Mouse (Mus musculus) mesoderm, embryonic 11.5 days (tissue): ENCODE results near the gene Rbm14.

Experiments
- DNase-seq: peaks from one replicate; pipeline ENCODE4 v3.0.0-alpha.2; 2012; ENCODE audit warnings: low read depth, low spot score

The Rbm14 gene

DNA sequence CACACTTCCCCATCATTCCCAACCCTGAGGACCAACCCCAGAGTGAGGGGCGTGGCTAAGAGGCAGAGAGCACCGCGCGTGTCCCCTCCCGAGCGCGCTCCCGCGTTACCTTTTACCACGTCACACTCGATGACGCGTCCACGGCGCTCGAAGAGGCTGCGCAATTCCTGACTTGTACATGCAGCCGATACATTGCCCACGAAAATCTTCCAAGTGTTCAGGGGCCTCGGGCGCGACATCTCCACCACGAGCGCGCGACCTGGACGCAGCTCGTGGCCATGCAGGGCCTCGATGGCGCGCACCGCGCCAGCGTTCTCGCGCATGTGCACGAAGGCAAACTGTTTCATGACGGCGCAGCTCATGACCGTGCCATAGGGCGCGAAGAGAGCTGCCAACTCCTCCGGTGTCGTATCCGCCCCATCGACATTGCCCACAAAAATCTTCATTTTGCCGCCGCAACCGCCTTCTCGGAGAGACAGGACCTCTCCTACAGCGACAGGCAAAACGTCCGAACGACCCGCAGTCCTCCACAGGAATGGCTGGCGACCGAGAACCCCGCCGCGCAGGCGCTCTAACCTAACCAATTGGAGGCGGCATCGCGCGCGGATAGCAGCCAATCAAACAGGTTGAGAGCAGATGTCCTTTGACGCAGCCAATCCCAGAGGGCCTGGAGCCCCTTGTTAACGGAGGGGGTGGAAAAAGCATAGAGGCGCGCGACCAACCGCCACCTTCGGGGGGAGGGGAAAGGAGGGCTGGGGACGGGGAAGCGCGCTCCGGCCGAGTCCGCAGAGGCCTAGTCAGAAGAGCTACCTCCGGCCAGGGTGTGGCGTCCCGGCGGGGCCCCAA lies at the start of gene Rbm14, which contains the start of gene Gm21992:
Gene Rbm14 (minus strand): TSS at position 572 of the 846 bp plus-strand sequence.
Gene Gm21992 (minus strand): TSS at position 550 of the 846 bp plus-strand sequence.
- peak; percentile 99 for DNase-seq

DNA sequence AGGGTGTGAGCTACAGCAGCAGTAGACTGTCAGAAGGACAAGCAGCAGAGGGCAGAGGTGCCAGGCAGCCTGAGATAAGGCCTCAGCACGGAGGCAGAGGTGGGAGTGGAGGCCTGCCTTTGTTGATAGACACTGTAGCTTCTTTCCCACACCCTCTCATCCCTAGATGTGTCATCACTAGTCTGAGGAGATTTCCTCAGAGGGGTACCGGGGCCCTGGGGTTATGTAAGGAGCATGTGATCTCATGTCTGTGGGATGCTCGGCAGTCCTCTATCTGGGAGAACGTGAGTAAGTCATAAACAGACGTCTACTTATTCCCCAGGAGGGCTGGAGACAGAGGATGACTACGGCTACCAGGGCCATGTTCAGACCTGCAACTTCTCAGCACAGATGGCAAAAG lies 47.6 kb upstream of the Rbm14 start:
- no peak for DNase-seq

DNA sequence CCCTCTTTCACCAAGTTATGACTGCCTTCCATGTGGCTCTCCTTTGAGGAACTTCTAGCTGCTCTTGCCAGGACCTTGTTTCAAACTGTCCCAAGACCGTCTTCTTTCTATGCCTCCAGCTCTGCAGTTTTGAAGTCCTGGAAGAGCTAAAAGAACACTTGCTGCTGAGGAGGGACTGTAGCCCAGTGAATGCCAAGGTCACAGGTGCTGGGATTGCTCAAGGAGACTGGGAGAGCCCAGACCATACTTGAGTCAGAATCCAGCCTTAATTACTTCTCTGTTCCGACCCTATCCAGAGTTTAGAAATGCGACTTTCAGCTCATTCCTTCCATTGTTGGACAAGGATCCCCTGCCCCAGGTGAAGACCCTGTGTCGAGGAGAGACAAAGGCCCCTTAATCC lies 44.5 kb upstream of the Rbm14 start:
- no peak for DNase-seq

DNA sequence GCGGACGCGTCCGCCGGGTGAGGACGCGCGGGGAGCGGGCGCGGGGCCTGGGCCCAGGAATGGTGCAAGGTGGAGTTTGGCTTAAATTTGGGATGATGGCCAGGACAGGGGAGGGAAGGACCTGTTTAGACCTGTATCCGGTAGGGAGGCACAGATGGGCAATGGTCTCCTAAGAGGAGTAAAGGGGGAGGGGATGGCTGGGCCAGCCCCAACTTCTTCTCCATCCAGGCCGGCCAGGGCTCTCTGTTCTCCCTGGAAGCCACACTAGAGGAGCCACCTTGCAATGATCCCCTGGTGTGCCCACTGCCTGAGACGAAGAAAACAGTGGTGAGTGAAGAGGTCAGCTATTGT lies 44.0 kb upstream of the Rbm14 start:
- DNase-seq = no peak

DNA sequence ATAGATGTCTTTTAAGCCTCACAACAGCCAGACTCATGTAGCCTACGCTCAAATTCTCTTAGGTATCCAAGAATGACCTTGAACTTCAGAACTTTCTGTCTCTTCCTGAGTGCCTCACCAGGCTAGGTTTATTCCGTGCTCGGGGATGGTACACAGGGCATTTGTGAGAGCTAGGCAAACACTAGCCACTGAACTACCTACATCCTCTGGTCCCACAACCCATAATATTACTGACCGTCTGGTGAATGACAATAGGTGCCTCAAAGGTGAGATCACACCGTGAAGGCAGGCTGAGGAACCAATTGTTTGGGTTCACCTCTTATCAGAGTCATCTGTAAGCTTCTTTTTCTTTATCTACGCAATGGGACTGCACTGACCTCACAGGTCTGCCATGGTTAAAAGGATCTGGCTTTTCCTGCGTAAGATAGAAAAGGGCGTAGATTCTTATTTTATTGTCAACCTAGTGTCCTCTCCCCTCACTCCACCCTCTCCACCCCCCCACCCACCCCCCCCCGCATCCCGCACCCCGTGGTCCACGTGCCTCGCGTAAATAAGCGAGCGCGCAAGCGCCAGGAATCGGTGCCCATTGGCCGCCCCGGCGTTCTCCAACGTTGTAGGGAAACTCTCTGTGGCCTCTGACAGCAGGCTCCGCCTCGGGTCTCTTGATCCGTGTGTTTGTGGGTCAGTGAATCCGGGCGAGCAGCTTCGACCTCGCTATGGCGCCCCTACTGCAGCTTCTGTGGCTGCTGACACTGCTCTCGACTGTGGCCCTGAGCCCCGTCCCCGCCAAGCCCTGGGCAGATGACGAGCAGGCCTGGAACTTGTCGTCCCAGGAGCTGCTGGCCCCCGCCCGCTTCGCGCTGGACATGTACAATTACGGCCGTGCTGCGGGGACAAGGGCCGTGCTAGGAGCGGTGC lies 43.4 kb upstream of the Rbm14 start, which contains the start of gene Ctsf:
Gene Ctsf (plus strand): TSS at position 579 of the 918 bp plus-strand sequence.
- DNase-seq = peak; percentile 88

DNA sequence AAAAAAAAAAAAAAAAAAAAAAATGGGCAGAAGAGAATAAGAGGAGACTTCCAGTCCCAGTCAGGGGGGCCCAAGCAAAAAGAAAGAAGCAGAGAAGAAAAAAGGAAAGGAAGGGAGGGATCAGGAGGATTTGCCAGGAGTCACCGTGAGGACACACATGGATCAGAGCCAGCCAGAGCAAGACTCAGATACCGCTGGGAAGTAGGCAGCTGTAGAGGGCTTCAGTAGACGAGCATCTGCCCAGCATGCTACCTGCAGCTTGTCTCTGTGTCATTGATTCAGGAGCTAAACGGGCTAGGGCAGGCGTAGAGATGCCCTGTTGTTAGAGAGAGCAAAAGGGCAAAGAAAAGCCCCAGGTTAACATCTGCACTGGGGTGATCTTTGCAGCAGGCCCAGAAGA lies 38.8 kb upstream of the Rbm14 start:
- no peak for DNase-seq

DNA sequence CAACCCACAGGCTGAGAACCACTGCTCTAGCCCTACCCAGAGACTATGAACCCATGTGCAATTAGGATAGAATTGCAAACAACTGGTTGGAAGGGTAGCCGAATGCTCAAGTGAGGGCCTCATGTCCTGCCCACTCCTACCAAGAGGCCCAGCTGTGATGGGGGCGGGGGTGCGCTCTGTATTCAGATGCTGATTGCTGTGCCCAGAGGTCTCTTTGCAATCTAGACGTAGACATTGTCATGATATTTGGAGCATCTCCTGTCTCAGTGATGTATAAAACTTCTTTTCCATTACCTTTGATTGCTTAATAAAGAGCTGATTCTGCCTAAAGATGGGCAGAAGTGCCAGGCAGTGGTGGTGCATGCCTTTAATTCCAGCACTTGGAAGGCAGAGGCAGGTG lies 38.4 kb upstream of the Rbm14 start:
- no peak for DNase-seq

DNA sequence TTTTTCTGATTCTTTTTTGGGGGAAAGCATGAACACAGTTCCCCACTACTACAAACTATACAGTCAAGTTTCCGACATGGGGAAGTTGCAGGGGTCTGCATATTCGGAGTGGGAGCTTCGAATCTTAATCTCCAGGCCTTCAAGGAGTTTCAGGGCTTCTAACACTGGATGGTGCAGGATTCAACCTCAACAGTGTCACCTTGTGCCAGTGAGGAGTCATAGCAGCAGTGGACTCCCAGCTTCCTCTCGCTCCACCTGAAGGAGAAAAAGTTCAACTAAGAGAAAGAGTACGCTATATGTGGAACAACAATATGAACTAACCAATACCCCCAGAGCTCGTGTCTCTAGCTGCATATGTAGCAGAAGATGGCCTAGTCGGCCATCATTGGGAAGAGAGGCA lies 36.1 kb upstream of the Rbm14 start:
- DNase-seq = peak; percentile 29

DNA sequence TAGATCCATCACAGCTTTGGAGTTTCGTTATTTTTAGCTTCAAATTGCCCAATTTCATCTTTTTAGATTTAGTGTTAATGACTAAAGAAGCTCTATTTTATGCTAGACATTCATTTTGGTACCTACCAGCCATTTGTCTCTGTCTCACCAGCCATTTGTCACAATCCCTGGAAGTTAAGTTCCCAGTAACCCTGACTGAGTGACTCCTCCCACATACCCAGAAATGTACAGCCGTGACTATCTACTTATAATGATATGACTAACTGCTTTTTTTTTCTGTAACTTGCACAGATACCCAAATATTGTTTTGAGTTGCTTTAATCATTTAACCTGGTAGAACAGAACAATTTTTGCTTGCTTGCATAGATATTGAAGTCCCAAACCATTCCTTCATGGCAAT lies 34.4 kb upstream of the Rbm14 start:
- no peak for DNase-seq

DNA sequence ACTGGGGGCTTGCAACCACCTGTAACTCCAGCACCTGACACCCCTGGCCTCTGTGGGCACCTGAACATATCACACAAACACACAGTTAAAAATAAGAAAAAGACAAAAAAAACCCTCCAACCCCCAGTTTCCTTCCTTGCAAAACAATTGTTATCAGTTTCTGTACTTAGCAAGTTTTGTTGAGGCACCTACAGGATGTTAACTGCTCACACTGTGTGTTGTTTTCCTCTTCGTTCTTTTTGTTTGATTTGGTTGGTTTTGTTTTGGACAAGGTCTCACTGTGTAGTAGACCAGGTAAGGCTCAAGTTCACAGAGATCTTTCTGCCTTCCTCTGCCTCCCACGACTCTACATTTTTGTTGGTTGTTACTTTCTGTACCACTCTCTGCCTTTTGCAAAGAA lies 31.2 kb upstream of the Rbm14 start:
- no peak for DNase-seq

DNA sequence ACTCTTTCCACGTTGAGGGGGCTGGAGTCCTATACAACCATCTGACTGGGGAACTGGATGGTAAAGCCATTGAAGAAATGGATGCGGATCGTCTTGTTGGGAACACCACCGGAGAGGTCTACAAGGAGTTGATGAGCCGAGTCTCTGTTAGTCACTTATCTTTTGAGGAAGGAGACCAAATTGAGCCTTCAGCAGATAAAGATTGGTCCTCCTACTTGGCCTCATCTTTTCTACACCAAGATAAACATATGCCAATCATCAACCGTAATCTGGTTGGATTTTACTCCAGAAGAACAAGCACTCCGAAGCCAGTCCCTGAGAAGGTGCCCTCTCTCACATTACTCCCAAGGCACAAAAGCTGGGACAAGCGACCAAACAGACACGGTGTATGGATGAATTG lies 29.4 kb upstream of the Rbm14 start:
- no peak for DNase-seq

DNA sequence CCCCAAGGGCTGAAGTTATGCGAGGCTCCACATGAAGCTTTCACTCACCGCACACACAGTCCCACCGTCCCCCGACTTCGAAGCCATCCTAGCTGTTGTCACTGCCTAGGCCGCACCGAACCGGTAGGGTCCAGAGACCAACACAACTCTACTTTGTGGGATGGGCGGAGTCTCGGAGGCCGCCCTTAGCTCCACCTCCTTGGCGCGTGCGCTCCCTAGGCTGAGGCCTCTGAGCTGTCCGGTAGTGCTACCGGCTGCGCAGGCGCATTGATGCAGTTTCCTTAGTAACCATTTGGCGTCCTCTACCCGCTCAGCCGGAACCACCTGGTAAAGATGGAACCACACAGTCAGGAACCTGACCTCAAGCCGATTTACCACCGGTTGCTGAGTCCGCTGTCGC lies 27.7 kb upstream of the Rbm14 start, which contains the start of the genes Ccs and Ccdc87:
Gene Ccs (minus strand): TSS at position 184 of the 400 bp plus-strand sequence.
Gene Ccdc87 (plus strand): TSS at position 218 of the 400 bp plus-strand sequence.
- DNase-seq = peak; percentile 96

DNA sequence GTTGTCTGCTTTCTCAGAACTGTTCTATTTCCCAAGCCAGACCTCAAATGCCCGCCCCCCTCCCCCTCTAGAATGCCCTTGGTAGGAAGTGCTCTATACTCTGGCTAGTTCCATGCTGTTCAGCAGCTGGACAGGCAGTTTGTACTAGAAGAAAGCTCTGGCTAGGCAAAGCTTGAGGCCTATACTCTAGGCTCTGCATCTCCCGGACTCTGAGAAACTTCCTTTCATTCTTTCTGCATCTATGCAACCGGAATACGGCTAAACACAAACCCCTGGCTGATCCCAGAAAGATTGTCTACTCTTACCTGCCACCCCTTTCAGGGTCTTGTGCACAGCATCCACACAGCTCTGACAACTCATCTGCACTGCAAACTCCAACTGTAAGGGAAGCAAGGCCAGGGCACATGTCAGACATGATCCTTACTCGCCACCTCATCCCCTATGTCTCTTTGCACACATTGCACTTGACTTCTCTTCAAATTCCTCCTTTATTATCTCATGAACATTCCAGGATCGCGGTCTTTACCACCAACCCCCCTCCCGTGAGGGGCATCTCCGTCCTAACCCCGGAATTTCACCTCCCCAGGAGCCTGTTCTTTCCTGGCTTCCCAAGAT lies 27.2 kb upstream of the Rbm14 start:
- DNase-seq = no peak

DNA sequence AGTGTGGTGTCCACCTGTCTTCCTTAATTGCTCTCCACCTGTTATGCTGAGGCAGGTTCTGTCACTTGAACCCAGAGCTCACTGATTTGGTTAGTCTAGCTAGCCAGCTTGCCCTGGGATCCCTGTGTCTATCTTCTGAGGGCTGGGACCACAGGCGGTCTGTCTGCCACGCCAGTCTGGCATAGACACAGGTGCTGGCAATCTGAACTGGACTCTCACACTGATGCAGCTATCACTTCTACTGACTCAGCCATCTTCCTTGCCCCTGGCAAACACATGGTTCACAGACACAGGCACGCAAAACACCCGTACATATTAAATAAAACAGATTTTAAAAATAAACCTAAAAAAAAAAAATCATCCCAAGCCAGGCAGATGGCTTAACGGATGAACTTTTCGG lies 25.6 kb upstream of the Rbm14 start:
- DNase-seq = no peak

DNA sequence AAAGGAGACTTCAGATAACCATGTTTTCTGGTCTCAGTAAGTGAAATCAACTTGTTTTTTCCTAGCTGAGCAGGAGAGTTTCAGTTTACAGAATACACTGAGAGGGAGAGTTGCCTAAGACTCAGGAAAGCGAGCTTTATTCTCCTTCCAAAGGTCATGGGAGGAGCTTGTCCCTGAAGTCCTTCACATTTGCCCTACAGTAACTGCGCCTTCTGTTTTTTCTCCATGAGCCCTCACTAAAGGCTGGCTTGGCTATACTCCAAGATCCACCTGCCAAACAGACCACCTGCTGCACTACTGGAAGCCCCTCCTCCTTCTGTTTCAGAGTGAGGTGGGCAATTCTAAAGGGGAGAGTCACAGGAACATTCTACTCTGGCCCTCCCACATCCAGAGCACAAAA lies 24.7 kb upstream of the Rbm14 start:
- no peak for DNase-seq

DNA sequence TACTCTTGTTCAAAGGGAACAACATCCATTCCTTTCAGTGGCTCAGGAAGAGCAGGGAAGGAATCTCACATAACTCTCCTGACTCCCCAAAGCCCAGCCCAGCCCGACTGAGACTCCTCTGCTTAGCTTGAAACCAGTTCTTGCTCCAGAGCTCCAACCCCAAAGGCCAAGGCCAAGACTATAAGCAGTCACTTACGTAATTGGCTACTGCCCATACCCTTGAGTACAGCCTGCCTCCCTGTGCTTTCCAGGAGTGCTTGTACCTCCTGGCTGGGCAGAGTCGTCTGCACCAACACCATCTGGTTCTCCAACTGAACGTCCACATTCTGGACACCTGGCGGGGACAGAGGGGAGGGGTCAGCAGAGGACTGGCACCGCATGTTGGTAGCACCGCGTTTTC lies 22.5 kb upstream of the Rbm14 start:
- no peak for DNase-seq

DNA sequence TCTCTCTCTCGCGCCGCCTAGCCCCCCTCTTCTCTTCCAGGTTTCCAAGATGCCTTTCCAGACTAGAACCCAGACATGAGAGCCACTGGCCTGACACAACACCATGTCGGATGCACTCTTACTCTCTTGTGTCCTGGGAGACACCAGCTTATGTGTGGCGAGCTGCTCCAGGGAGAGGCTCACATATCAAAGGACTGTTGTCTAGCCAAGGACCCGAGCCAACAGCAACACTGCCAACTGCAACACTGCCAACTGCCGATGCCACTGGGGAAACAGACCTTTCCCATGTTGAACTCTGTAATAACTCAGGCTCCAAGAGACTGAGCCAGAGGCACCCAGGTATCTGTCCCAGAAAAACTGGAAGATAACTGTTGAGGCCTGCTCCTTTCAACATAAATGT lies 17.7 kb upstream of the Rbm14 start:
- DNase-seq = no peak

DNA sequence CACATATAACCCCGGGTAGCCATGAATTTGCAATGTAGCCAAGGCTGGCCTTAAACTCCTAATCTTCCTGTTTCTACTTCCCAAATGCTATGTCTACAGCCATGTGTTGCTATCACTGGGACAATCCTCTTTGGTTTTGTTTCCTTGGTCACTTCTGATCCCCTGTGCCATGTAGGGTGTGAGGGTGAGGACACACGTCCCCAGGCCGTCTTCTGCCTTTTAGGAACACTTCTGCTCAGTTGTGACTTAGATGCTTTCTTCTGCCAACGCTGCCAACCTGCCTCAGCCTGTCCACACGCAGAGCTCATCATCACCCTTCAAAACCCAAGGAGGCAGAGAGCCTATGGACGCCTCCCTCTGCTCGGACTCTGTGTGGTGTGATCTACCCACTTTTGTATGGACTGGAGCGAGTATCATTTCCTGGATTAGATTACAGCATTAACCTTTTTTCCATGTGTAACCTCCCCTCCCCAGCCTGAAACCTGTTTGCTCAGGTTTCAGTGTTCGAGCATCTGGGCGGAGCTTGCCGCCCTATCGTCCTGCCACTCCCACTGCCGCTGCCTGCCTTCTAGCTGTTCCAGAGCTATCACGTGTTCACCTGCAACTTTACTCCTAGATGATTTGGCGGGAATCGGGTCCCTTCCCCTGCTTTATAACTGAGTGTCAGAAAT lies 17.1 kb upstream of the Rbm14 start:
- no peak for DNase-seq

DNA sequence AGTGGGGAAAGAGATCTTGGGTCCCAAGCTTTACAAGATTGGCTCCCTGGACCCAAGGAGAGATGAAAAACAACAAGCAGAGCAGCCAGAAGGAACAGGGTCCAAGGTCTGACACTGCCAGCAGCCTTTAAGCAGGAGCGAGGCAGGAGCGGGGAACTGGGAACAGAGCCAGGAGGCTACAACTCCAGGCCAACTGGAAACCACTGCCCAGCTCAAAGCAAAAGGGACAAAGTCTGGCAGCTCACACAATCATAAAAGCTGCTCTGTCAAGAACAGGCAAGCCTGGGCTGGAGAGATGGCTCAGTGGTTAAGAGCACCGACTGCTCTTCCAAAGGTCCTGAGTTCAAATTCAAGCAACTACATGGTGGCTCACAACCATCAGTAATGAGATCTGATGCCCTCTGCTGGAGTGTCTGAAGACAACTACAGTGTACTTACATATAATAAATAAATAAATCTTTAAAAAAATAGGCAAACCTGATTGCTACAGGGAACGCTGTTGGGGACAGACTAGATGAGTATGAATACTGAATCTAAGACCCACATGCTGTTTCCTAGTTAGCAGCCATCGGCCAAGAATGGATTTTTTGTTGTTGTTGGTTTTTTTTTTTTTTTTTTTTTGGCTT lies 9.4 kb upstream of the Rbm14 start:
- DNase-seq = no peak

DNA sequence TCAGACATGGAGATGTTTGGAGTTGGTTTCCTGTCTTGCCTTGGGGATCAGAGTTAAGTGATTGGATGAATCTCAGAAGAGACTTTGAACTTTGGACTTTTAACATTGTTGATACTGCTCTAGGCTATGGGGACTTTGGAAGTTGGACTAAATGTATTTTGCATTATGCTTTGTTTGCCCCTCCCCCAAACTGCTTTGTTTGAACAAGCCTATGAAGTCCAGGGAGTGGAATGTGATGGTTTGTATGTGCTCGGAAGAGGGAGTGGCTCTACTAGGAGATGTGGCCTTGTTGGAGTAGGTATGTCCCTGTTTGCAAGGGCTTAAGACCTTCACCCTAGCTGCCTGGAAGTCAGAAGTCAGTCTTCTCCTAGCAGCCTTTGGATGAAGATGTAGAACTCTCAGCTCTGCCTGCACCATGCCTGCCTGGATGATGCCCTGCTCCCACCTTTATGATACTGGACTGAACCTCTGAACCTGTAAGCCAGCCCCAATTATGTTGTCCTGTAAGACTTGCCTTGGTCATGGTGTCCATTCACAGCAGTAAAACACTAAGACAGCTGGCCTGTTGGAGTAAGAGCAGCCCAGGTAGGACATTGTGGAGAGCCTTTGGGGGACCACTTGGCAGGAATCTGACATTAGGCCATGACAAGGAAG lies 5.9 kb upstream of the Rbm14 start:
- no peak for DNase-seq
